Comparison of ENCODE assay signal across 18 mouse cellular contexts in genomic region chr11:20278702-20279101, GRCm38 (mm10). TPM values are rescaled to one million over a fixed set of nuclear protein-coding genes. Genes with fewer than 3 reads are reported as not detected.
A peak's percentile ranks its signal among the peaks of the same experiment; 100 is the strongest.
DNase-seq lines count a peak whose midpoint lies in the region; ATAC-seq and TF ChIP-seq lines count a peak whose summit lies in the region.
"Had no signal": no experiment of that assay in that cellular context is flagged by ENCODE, and none has a peak within 500 bp of the region (broad histone marks: within the 10 kb centered on the region; RNA-seq: fewer than 3 reads in every experiment).

No protein-coding gene starts in this region.

- H3K27ac ChIP-seq in hindbrain, embryonic 16.5 days (ENCODE audit: low read depth, low read length), result no peak overlapping the region
- no peak overlapping the region for H3K27ac ChIP-seq in hindbrain, embryonic 11.5 days (ENCODE audit: low read depth, low read length)
- no peak overlapping the region for H3K27ac ChIP-seq in midbrain, postnatal 0 days (ENCODE audit: low read depth, low read length)
- no peak overlapping the region for H3K27ac ChIP-seq in midbrain, embryonic 11.5 days (ENCODE audit: low read depth, low read length)
- H3K27ac ChIP-seq in stomach, postnatal 0 days (replicated peaks), result no peak overlapping the region
- H3K27ac ChIP-seq in layer of hippocampus, adult 2 months, result no peak overlapping the region
- H3K27ac ChIP-seq: forebrain, embryonic 12.5 days; neural tube, embryonic 12.5 days had no signal

- H3K9me3 ChIP-seq in hindbrain, embryonic 16.5 days (ENCODE audit: control insufficient read depth, low read length), result no peaks in the 10 kb centered on the region
- H3K9me3 ChIP-seq in hindbrain, embryonic 11.5 days (ENCODE audit: control insufficient read depth, low read length), result no peaks in the 10 kb centered on the region
- no peaks in the 10 kb centered on the region for H3K9me3 ChIP-seq in midbrain, postnatal 0 days (ENCODE audit: low read length)
- H3K9me3 ChIP-seq in midbrain, embryonic 11.5 days (ENCODE audit: control insufficient read depth, low read length), result no peaks in the 10 kb centered on the region
- H3K9me3 ChIP-seq in stomach, postnatal 0 days (ENCODE audit: control insufficient read depth, low read length), result no peaks in the 10 kb centered on the region
- H3K9me3 ChIP-seq: forebrain, embryonic 12.5 days; heart, embryonic 12.5 days; neural tube, embryonic 12.5 days had no signal

- no peak overlapping the region for H3K4me2 ChIP-seq in hindbrain, embryonic 16.5 days (ENCODE audit: low read length)
- H3K4me2 ChIP-seq in hindbrain, embryonic 11.5 days (replicated peaks; ENCODE audit: low read depth, low read length), result no peak overlapping the region
- no peak overlapping the region for H3K4me2 ChIP-seq in midbrain, postnatal 0 days (ENCODE audit: low read depth, low read length, poor library complexity, severe bottlenecking)
- H3K4me2 ChIP-seq in midbrain, embryonic 11.5 days, result no peak overlapping the region
- H3K4me2 ChIP-seq in stomach, postnatal 0 days (replicated peaks; ENCODE audit: low read depth), result no peak overlapping the region
- H3K4me2 ChIP-seq: forebrain, embryonic 12.5 days; heart, embryonic 12.5 days; neural tube, embryonic 12.5 days had no signal

- no peak for TF ChIP-seq CTCF in midbrain, postnatal 0 days (IDR thresholded peaks at IDR 0.05)
- no peak for TF ChIP-seq CTCF in stomach, postnatal 0 days (IDR thresholded peaks at IDR 0.05; ENCODE audit: low read depth)
- no peak for TF ChIP-seq CTCF in layer of hippocampus, adult 2 months (conservative IDR thresholded peaks at IDR 0.05)

- WGBS in hindbrain, embryonic 16.5 days, result 67% methylated on average over 5 of the region's 5 CpGs
- WGBS in hindbrain, embryonic 11.5 days, result 83% methylated on average over 5 of the region's 5 CpGs
- WGBS in midbrain, postnatal 0 days, result 70% methylated on average over 5 of the region's 5 CpGs
- WGBS in midbrain, embryonic 11.5 days, result 85% methylated on average over 5 of the region's 5 CpGs
- 34% methylated on average over 5 of the region's 5 CpGs for WGBS in stomach, postnatal 0 days

- no peak overlapping the region for H3K4me3 ChIP-seq in hindbrain, embryonic 16.5 days (ENCODE audit: low read length)
- H3K4me3 ChIP-seq in hindbrain, embryonic 11.5 days (ENCODE audit: low read depth, low read length), result no peak overlapping the region
- H3K4me3 ChIP-seq in midbrain, postnatal 0 days (ENCODE audit: low read depth, low read length), result no peak overlapping the region
- H3K4me3 ChIP-seq in midbrain, embryonic 11.5 days (ENCODE audit: low read depth, low read length), result no peak overlapping the region
- no peak overlapping the region for H3K4me3 ChIP-seq in stomach, postnatal 0 days (ENCODE audit: low read depth, low read length)
- H3K4me3 ChIP-seq in layer of hippocampus, adult 2 months, result no peak overlapping the region
- H3K4me3 ChIP-seq: forebrain, embryonic 12.5 days; heart, embryonic 12.5 days; neural tube, embryonic 12.5 days had no signal

- H3K9ac ChIP-seq in hindbrain, embryonic 16.5 days (ENCODE audit: low read depth, low read length), result no peak overlapping the region
- no peak overlapping the region for H3K9ac ChIP-seq in hindbrain, embryonic 11.5 days (ENCODE audit: low read depth, low read length)
- no peak overlapping the region for H3K9ac ChIP-seq in midbrain, postnatal 0 days (replicated peaks; ENCODE audit: low read length, poor library complexity, severe bottlenecking)
- no peak overlapping the region for H3K9ac ChIP-seq in midbrain, embryonic 11.5 days (ENCODE audit: low read length)
- H3K9ac ChIP-seq in stomach, postnatal 0 days (ENCODE audit: low read length), result no peak overlapping the region
- H3K9ac ChIP-seq: forebrain, embryonic 12.5 days; heart, embryonic 12.5 days; neural tube, embryonic 12.5 days had no signal

- no peaks in the 10 kb centered on the region for H3K4me1 ChIP-seq in hindbrain, embryonic 16.5 days (ENCODE audit: control insufficient read depth, insufficient read depth, low read depth, low read length)
- H3K4me1 ChIP-seq in hindbrain, embryonic 11.5 days (replicated peaks; ENCODE audit: control insufficient read depth, insufficient read depth, low read length), result no peaks in the 10 kb centered on the region
- H3K4me1 ChIP-seq in midbrain, postnatal 0 days (ENCODE audit: insufficient read depth, low read length), result no peaks in the 10 kb centered on the region
- H3K4me1 ChIP-seq in midbrain, embryonic 11.5 days (ENCODE audit: control insufficient read depth, insufficient read depth, low read length), result no peaks in the 10 kb centered on the region
- no peaks in the 10 kb centered on the region for H3K4me1 ChIP-seq in stomach, postnatal 0 days (replicated peaks; ENCODE audit: control insufficient read depth, insufficient read depth)
- H3K4me1 ChIP-seq: forebrain, embryonic 12.5 days; neural tube, embryonic 12.5 days had no signal

- peak; percentile 37; the same call in 1 of the 2 replicates for ATAC-seq in hindbrain, embryonic 16.5 days
- ATAC-seq in hindbrain, embryonic 11.5 days (ENCODE audit: low FRiP score), result no peak
- no peak for ATAC-seq in midbrain, postnatal 0 days (ENCODE audit: low FRiP score)
- no peak for ATAC-seq in midbrain, embryonic 11.5 days (ENCODE audit: low FRiP score)
- ATAC-seq in stomach, postnatal 0 days (ENCODE audit: low FRiP score, low TSS enrichment), result peak; percentile 79
- ATAC-seq: inflammation-experienced regulatory T-cells, adult 6 months had no signal

- no peaks in the 10 kb centered on the region for H3K27me3 ChIP-seq in hindbrain, embryonic 16.5 days (replicated peaks; ENCODE audit: control insufficient read depth, insufficient read depth, low read length)
- H3K27me3 ChIP-seq in hindbrain, embryonic 11.5 days (ENCODE audit: control insufficient read depth, insufficient read depth, low read length), result no peaks in the 10 kb centered on the region
- no peaks in the 10 kb centered on the region for H3K27me3 ChIP-seq in midbrain, postnatal 0 days (ENCODE audit: insufficient read depth, low read length)
- H3K27me3 ChIP-seq in midbrain, embryonic 11.5 days (ENCODE audit: control insufficient read depth, insufficient read depth, low read length), result no peaks in the 10 kb centered on the region
- no peaks in the 10 kb centered on the region for H3K27me3 ChIP-seq in stomach, postnatal 0 days (ENCODE audit: control insufficient read depth, insufficient read depth, low read length)
- H3K27me3 ChIP-seq: forebrain, embryonic 12.5 days; neural tube, embryonic 12.5 days had no signal

- TF ChIP-seq EP300 in stomach, postnatal 0 days (optimal IDR thresholded peaks at IDR 0.05), result no peak

- H3K36me3 ChIP-seq in hindbrain, embryonic 16.5 days (ENCODE audit: control insufficient read depth, insufficient read depth, low read length), result no peaks in the 10 kb centered on the region
- no peaks in the 10 kb centered on the region for H3K36me3 ChIP-seq in hindbrain, embryonic 11.5 days (ENCODE audit: control insufficient read depth, insufficient read depth, low read length)
- H3K36me3 ChIP-seq in midbrain, postnatal 0 days (ENCODE audit: insufficient read depth, low read length), result no peaks in the 10 kb centered on the region
- no peaks in the 10 kb centered on the region for H3K36me3 ChIP-seq in midbrain, embryonic 11.5 days (ENCODE audit: control insufficient read depth, insufficient read depth, low read length)
- no peaks in the 10 kb centered on the region for H3K36me3 ChIP-seq in stomach, postnatal 0 days (ENCODE audit: control insufficient read depth, insufficient read depth, low read length)
- H3K36me3 ChIP-seq: forebrain, embryonic 12.5 days; heart, embryonic 12.5 days; neural tube, embryonic 12.5 days had no signal

- no peak for DNase-seq in hindbrain, embryonic 11.5 days (ENCODE audit: low spot score)
- DNase-seq in midbrain, postnatal 0 days (ENCODE audit: low spot score), result peak; percentile 18
- no peak for DNase-seq in midbrain, embryonic 11.5 days (ENCODE audit: low spot score, missing footprints)
- DNase-seq in kidney, postnatal 10 days, result peak; percentile 51
- peak; percentile 55 for DNase-seq in stomach, postnatal 0 days (ENCODE audit: low spot score)
- no peak for DNase-seq in layer of hippocampus, adult 2 months (ENCODE audit: low spot score in 2 of 2)
- DNase-seq in thymus, postnatal 10 days (ENCODE audit: low spot score in 2 of 2), result no peak
- DNase-seq: cerebellum, postnatal 14 days; gastrocnemius, postnatal 25 days; layer of hippocampus, postnatal 36 days; lung, adult 2 months; spleen, adult 18-20 months; thymus, postnatal 14 days had no signal

RNA-seq across cellular contexts. Expression of gene Cep68, which starts 29.5 kb away (rescaled TPM):
- polyA plus RNA-seq in hindbrain, embryonic 16.5 days (2015; fragmentation: Nextera tagmentation; extraction: Ambion mirVana), result 25.8 and 29.1 TPM in 2 replicates
- polyA plus RNA-seq in hindbrain, embryonic 11.5 days (2014; fragmentation: Nextera tagmentation; extraction: Ambion mirVana), result 27.1 and 33.2 TPM in 2 replicates
- 40.7 and 45.5 TPM in 2 replicates for total RNA-seq in midbrain, postnatal 0 days (2014; rRNA removed)
- 21.1 and 23.5 TPM in 2 replicates for polyA plus RNA-seq in midbrain, postnatal 0 days (2015; fragmentation: Nextera tagmentation; extraction: Ambion mirVana)
- 29.4 TPM in 2 replicates for polyA plus RNA-seq in midbrain, embryonic 11.5 days (2014; fragmentation: Nextera tagmentation; extraction: Ambion mirVana)
- polyA plus RNA-seq in stomach, postnatal 0 days (2015; fragmentation: Nextera tagmentation; extraction: Ambion mirVana), result 8.4 and 8.6 TPM in 2 replicates
- total RNA-seq in layer of hippocampus, adult 2 months (2021), result 10 to 100 TPM; 34.0 to 36.3 TPM

RNA-seq across cellular contexts. Expression of gene Slc1a4, which starts 53.8 kb away (rescaled TPM):
- polyA plus RNA-seq in hindbrain, embryonic 16.5 days (2015; fragmentation: Nextera tagmentation; extraction: Ambion mirVana), result 79.4 and 82.1 TPM in 2 replicates
- polyA plus RNA-seq in hindbrain, embryonic 11.5 days (2014; fragmentation: Nextera tagmentation; extraction: Ambion mirVana), result 19.3 and 19.4 TPM in 2 replicates
- total RNA-seq in midbrain, postnatal 0 days (2014; rRNA removed), result 177 and 180 TPM in 2 replicates
- 70.3 and 76.5 TPM in 2 replicates for polyA plus RNA-seq in midbrain, postnatal 0 days (2015; fragmentation: Nextera tagmentation; extraction: Ambion mirVana)
- 20.2 and 21.0 TPM in 2 replicates for polyA plus RNA-seq in midbrain, embryonic 11.5 days (2014; fragmentation: Nextera tagmentation; extraction: Ambion mirVana)
- polyA plus RNA-seq in stomach, postnatal 0 days (2015; fragmentation: Nextera tagmentation; extraction: Ambion mirVana), result 7.2 and 8.7 TPM in 2 replicates
- 10 to 100 TPM; 36.9 to 39.2 TPM for total RNA-seq in layer of hippocampus, adult 2 months (2021)

Comparison
In these comparisons a context has a peak if more than half of its experiments do, and no peak if none do; other contexts are left out.
1. ATAC-seq: peak in hindbrain, embryonic 16.5 days (single experiment) and stomach, postnatal 0 days (single experiment); none in hindbrain, embryonic 11.5 days (single experiment), midbrain, postnatal 0 days (single experiment) and midbrain, embryonic 11.5 days (single experiment).
2. DNase-seq: peak in midbrain, postnatal 0 days (single experiment), kidney, postnatal 10 days (single experiment) and stomach, postnatal 0 days (single experiment); none in hindbrain, embryonic 11.5 days (single experiment), midbrain, embryonic 11.5 days (single experiment), layer of hippocampus, adult 2 months (0 of 2) and thymus, postnatal 10 days (0 of 2).